Mouse (Mus musculus): ENCODE measurements around the gene Clba1. TPM values are rescaled to one million over a fixed set of nuclear protein-coding genes. Genes with fewer than 3 reads are reported as not detected.

The Clba1 gene
- polyA plus RNA-seq, 1 experiment from 2014 or later, result 8.5 TPM

DNA sequence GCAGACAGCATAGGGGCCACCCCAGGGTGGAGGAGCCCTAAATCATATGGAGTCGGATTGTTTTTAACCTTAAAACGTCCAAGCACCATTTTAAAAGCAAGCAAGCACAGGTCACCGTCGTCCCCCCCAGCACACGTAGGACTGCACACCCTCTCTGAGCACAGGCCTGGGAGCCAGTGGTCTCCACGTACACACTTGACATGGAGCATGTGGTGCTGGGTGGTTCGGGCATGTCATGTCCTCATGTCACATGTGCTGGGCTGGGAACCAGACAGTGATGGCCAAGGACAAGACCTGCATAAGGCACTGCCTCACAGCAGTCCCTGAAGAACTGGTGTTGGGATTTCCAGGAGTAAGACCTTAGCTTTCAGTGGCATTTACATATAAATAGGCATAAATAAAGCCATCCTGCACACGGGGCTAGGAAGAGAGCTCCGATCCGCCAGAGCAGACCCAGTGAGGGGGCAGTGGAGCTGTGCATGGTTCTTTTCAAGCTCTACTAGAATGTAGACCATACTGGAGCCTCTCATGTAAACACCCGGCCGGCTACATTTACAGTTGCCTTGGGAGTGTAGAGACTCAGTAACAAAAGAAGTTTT, 11.8 kb downstream of the Clba1 start:
- 0 out of 2 replicates have a peak, but pooled peaks have one; percentile 39 for ATAC-seq (ENCODE audit: low FRiP score, low TSS enrichment)
- H3K4me2 ChIP-seq (replicated peaks; ENCODE audit: low read depth, low read length), result no peak overlapping the region
- whole genome bisulfite sequencing, result 87% methylated on average over 12 of the region's 12 CpGs

GRCm38 (mm10) chr12:112821216-112821615, 12.5 kb downstream of the Clba1 start:
- Histone ChIP-seq H3K27ac (ENCODE audit: low read depth, low read length) (no peak overlapping the region), H3K36me3 (ENCODE audit: control insufficient read depth, insufficient read depth, low read length) (peaks cover 82% of the 10 kb centered on the region), H3K9me3 (ENCODE audit: control insufficient read depth, low read length) (no peaks in the 10 kb centered on the region), H3K4me2 (replicated peaks; ENCODE audit: low read depth, low read length) (no peak overlapping the region), H3K9ac (ENCODE audit: low read depth, low read length) (no peak overlapping the region), H3K27me3 (ENCODE audit: control insufficient read depth, insufficient read depth, low read length) (no peaks in the 10 kb centered on the region), H3K4me1 (ENCODE audit: control insufficient read depth, insufficient read depth, low read length) (peaks cover 7% of the 10 kb centered on the region; the same call in 1 of the 2 replicates), H3K4me3 (ENCODE audit: low read length) (no peak overlapping the region)
- WGBS, result 67% methylated on average over 1 of the region's 1 CpGs
- no peak for ATAC-seq (ENCODE audit: low FRiP score, low TSS enrichment)

More for the DNA sequence above, 11.8 kb downstream of the Clba1 start:
- no peak overlapping the region for H3K4me3 ChIP-seq (ENCODE audit: low read length)
- H3K27me3 ChIP-seq (ENCODE audit: control insufficient read depth, insufficient read depth, low read length), result no peaks in the 10 kb centered on the region
- peaks cover 6% of the 10 kb centered on the region; the same call in 1 of the 2 replicates for H3K4me1 ChIP-seq (ENCODE audit: control insufficient read depth, insufficient read depth, low read length)
- H3K27ac ChIP-seq (ENCODE audit: low read depth, low read length), result no peak overlapping the region
- H3K9me3 ChIP-seq (ENCODE audit: control insufficient read depth, low read length), result no peaks in the 10 kb centered on the region
- no peak overlapping the region for H3K9ac ChIP-seq (ENCODE audit: low read depth, low read length)
- H3K36me3 ChIP-seq (ENCODE audit: control insufficient read depth, insufficient read depth, low read length), result peaks cover 81% of the 10 kb centered on the region

DNA sequence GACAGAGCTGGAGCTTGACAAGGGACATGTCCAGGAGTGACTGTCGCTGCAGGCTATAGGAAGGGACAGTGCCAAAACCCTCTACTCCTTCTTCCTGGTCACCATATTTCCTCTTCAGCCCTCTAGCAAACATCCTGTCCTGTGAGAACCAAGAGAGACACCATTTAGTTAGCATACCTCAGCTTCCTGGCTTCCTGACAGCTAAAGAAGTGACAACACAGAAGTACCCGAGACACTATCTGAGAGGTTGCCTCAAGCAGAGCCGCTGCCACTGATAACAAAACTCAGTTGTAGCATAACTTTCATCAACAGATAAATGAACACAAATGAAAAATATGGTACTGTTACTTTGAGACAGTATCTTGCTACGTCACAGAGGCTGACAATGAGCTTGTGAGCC, 13.2 kb downstream of the Clba1 start:
- WGBS, result 81% methylated on average over 4 of the region's 4 CpGs
- H3K9ac ChIP-seq (ENCODE audit: low read depth, low read length), result no peak overlapping the region
- no peak overlapping the region for H3K27ac ChIP-seq (ENCODE audit: low read depth, low read length)
- H3K9me3 ChIP-seq (ENCODE audit: control insufficient read depth, low read length), result no peaks in the 10 kb centered on the region
- H3K4me3 ChIP-seq (ENCODE audit: low read length), result no peak overlapping the region
- H3K4me2 ChIP-seq (replicated peaks; ENCODE audit: low read depth, low read length), result no peak overlapping the region
- no peaks in the 10 kb centered on the region for H3K27me3 ChIP-seq (ENCODE audit: control insufficient read depth, insufficient read depth, low read length)
- peaks cover 15% of the 10 kb centered on the region for H3K4me1 ChIP-seq (ENCODE audit: control insufficient read depth, insufficient read depth, low read length)
- H3K36me3 ChIP-seq (ENCODE audit: control insufficient read depth, insufficient read depth, low read length), result peaks cover 84% of the 10 kb centered on the region
- ATAC-seq (ENCODE audit: low FRiP score, low TSS enrichment), result no peak

DNA sequence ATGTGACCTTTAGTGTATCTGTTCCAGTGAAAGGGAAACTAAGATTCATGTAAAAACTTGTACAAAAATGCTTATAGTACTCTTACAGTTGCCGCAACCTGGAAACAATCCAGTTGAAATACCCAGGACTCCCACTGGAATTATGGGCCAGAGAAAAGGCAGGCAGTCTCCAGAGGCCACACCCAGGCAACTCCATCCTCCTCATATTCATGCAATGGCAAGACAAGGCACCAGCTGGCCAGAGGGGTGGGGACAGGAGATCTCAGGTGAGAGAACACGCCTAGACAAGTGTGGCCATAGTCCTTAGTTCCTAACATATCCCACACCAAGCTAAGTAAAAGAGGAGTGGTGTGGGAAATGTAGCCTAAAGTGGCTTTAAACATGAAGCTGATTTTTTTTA, 13.9 kb downstream of the Clba1 start:
- Histone ChIP-seq H3K36me3 (ENCODE audit: control insufficient read depth, insufficient read depth, low read length) (peaks cover 87% of the 10 kb centered on the region), H3K9me3 (ENCODE audit: control insufficient read depth, low read length) (no peaks in the 10 kb centered on the region), H3K27me3 (ENCODE audit: control insufficient read depth, insufficient read depth, low read length) (no peaks in the 10 kb centered on the region), H3K27ac (ENCODE audit: low read depth, low read length) (no peak overlapping the region), H3K4me2 (replicated peaks; ENCODE audit: low read depth, low read length) (no peak overlapping the region), H3K4me3 (ENCODE audit: low read length) (no peak overlapping the region), H3K4me1 (ENCODE audit: control insufficient read depth, insufficient read depth, low read length) (peaks cover 22% of the 10 kb centered on the region), H3K9ac (ENCODE audit: low read depth, low read length) (no peak overlapping the region)
- WGBS, result 81% methylated on average over 2 of the region's 2 CpGs
- ATAC-seq (ENCODE audit: low FRiP score, low TSS enrichment), result no peak

GRCm38 (mm10) chr12:112823221-112823620, 14.5 kb downstream of the Clba1 start:
- Histone ChIP-seq H3K4me2 (replicated peaks; ENCODE audit: low read depth, low read length) (no peak overlapping the region), H3K9me3 (ENCODE audit: control insufficient read depth, low read length) (no peaks in the 10 kb centered on the region), H3K4me3 (ENCODE audit: low read length) (no peak overlapping the region), H3K36me3 (ENCODE audit: control insufficient read depth, insufficient read depth, low read length) (peaks cover 85% of the 10 kb centered on the region), H3K4me1 (ENCODE audit: control insufficient read depth, insufficient read depth, low read length) (peaks cover 26% of the 10 kb centered on the region), H3K9ac (ENCODE audit: low read depth, low read length) (no peak overlapping the region), H3K27me3 (ENCODE audit: control insufficient read depth, insufficient read depth, low read length) (no peaks in the 10 kb centered on the region), H3K27ac (ENCODE audit: low read depth, low read length) (no peak overlapping the region)
- 75% methylated on average over 4 of the region's 4 CpGs for WGBS
- no peak for ATAC-seq (ENCODE audit: low FRiP score, low TSS enrichment)

- Histone ChIP-seq H3K9me3 (ENCODE audit: control insufficient read depth, low read length) (no peaks in the 10 kb centered on the region), H3K9ac (ENCODE audit: low read depth, low read length) (no peak overlapping the region), H3K27ac (ENCODE audit: low read depth, low read length) (no peak overlapping the region), H3K27me3 (ENCODE audit: control insufficient read depth, insufficient read depth, low read length) (no peaks in the 10 kb centered on the region), H3K4me3 (ENCODE audit: low read length) (no peak overlapping the region), H3K36me3 (ENCODE audit: control insufficient read depth, insufficient read depth, low read length) (peaks cover 59% of the 10 kb centered on the region), H3K4me1 (ENCODE audit: control insufficient read depth, insufficient read depth, low read length) (peaks cover 31% of the 10 kb centered on the region), H3K4me2 (replicated peaks; ENCODE audit: low read depth, low read length) (no peak overlapping the region)
- 80% methylated on average over 5 of the region's 5 CpGs for WGBS
- ATAC-seq (ENCODE audit: low FRiP score, low TSS enrichment), result no peak
These were observed 17.2 kb downstream of the Clba1 start for GRCm38 (mm10) chr12:112825901-112826300.

DNA sequence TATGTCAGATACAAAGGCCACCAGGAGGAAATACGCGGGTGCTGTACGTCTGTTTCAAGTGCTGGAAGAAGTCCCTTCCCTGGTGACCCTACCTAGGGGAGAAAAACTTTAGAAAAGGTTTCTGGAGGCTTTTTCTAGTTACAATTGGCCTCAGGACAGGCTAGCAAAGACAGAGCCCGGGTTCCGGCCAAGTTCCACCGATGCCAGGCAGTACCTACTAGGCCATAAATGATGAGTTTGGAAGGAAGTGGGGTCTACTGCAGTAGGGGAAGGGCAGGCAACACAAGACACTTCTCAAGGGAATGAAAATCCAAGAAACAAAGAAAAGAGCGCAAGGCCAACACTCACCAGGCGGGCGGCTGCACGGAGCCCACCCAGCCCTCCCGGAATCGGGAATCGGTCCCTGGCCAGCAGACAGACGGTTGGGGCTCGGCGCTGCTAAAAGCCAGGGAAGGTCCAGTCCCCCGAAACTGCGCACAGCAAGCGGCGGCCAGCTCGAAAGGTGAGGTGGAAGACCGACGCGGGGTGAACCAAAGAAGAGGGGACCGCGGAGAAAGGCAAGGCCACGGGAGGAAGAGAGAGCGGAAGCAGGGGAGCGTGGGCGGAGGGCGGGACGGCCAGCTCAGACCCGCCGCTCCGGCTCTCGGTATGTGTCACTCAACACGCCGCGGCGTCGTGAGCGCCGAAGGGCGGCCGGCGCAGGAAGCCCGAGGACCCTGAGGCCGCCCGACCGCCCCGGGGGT, 19.9 kb downstream of the Clba1 start:
- Histone ChIP-seq H3K4me1 (ENCODE audit: control insufficient read depth, insufficient read depth, low read length) (peaks cover 28% of the 10 kb centered on the region), H3K36me3 (ENCODE audit: control insufficient read depth, insufficient read depth, low read length) (peaks cover 39% of the 10 kb centered on the region), H3K27me3 (ENCODE audit: control insufficient read depth, insufficient read depth, low read length) (no peaks in the 10 kb centered on the region), H3K27ac (ENCODE audit: low read depth, low read length) (peak overlapping the region; percentile 95), H3K9ac (ENCODE audit: low read depth, low read length) (peak overlapping the region; percentile 97), H3K4me2 (replicated peaks; ENCODE audit: low read depth, low read length) (peak overlapping the region; percentile 70), H3K4me3 (ENCODE audit: low read length) (peak overlapping the region; percentile 68), H3K9me3 (ENCODE audit: control insufficient read depth, low read length) (no peaks in the 10 kb centered on the region)
- WGBS, result 2% methylated on average over 41 of the region's 51 CpGs
- ATAC-seq (ENCODE audit: low FRiP score, low TSS enrichment), result peak; percentile 87

DNA sequence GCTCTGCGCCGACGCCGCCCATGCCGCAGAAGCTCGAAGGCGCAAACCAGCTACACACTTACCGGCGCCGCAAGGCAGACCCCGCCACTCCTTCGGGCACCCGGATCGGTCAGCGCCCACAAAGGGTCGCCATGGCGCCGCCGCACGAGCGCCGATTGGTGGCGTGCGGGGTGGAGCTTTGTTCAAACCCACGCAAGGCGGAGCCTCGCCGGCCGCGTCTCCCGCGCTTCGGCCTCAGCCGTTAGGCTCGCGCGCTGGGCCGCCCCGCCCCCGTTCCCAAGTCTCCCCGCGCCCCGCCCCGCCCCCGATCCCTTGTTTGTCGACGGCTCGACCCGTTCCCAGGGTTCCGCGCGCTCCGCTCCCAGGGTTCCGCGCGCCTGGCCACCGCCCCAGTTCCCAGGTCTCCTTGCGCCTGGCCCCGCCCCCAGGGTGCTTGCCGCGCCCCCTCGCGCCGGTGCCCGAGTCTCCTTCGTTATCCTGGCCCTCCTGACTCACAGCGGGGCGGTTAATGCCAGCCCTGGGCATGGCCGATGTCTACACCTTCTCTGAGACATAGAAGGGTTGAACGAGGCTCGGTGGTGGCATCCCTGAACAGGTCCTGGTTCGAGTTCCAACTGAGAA, 20.6 kb downstream of the Clba1 start, which contains the start of gene Cdca4:
Cdca4 (minus strand) TSS at position 180 of the 621 bp plus-strand sequence.
- peak within 1 kb of the TSS; percentile 95 for H3K27ac ChIP-seq (ENCODE audit: low read depth, low read length)
- under 1% methylated on average over 52 of the region's 72 CpGs for WGBS
- peaks cover 35% of the 10 kb centered on the region for H3K36me3 ChIP-seq (ENCODE audit: control insufficient read depth, insufficient read depth, low read length)

DNA sequence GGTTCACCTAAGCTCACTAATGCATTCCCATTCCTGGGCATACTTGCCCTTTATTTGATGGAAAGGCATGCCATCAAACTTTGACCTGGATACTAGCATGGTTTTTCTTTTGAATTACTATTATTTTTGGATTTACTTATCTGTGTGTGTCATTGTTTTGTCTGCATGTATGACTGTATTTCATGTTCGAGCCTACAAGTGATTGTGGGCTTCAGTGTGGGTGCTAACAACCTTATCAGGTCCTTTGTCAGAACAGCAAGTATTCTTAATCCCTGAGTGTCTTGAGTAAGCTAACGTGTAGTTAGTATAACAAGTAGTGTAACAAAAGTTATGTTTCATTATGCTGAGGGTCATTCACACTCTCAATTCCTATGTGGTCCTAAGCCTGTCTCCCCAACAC, 21.4 kb downstream of the Clba1 start:
- Histone ChIP-seq H3K4me1 (ENCODE audit: control insufficient read depth, insufficient read depth, low read length) (peaks cover 25% of the 10 kb centered on the region), H3K27me3 (ENCODE audit: control insufficient read depth, insufficient read depth, low read length) (no peaks in the 10 kb centered on the region), H3K9me3 (ENCODE audit: control insufficient read depth, low read length) (no peaks in the 10 kb centered on the region), H3K4me3 (ENCODE audit: low read length) (peak overlapping the region; percentile 68), H3K9ac (ENCODE audit: low read depth, low read length) (peak overlapping the region; percentile 97), H3K36me3 (ENCODE audit: control insufficient read depth, insufficient read depth, low read length) (peaks cover 29% of the 10 kb centered on the region), H3K4me2 (replicated peaks; ENCODE audit: low read depth, low read length) (peak overlapping the region; percentile 64), H3K27ac (ENCODE audit: low read depth, low read length) (peak overlapping the region; percentile 6; the same call in 1 of the 2 replicates)
- 43% methylated on average over 2 of the region's 2 CpGs for WGBS
- no peak for ATAC-seq (ENCODE audit: low FRiP score, low TSS enrichment)

More for the DNA sequence above, 20.6 kb downstream of the Clba1 start, which contains the start of gene Cdca4:
- Histone ChIP-seq H3K9me3 (ENCODE audit: control insufficient read depth, low read length) (no peaks in the 10 kb centered on the region), H3K4me3 (ENCODE audit: low read length) (peak within 1 kb of the TSS; percentile 68), H3K4me1 (ENCODE audit: control insufficient read depth, insufficient read depth, low read length) (peaks cover 25% of the 10 kb centered on the region), H3K4me2 (replicated peaks; ENCODE audit: low read depth, low read length) (peak within 1 kb of the TSS; percentile 70), H3K27me3 (ENCODE audit: control insufficient read depth, insufficient read depth, low read length) (no peaks in the 10 kb centered on the region), H3K9ac (ENCODE audit: low read depth, low read length) (peak within 1 kb of the TSS; percentile 97)
- ATAC-seq (ENCODE audit: low FRiP score, low TSS enrichment), result peak; percentile 98
